Mouse (Mus musculus): ENCODE measurements around the gene Gpr4.

GRCm38 (mm10) chr7:19255395-19255794, 43.1 kb downstream of the Gpr4 start:
- TF ChIP-seq EP300 (IDR thresholded peaks at IDR 0.05; ENCODE audit: low read depth), result no peak
- TF ChIP-seq CTCF (IDR thresholded peaks at IDR 0.05; ENCODE audit: low read depth), result no peak
